Comparison of ENCODE assay signal across 8 mouse cellular contexts in the genomic region with DNA sequence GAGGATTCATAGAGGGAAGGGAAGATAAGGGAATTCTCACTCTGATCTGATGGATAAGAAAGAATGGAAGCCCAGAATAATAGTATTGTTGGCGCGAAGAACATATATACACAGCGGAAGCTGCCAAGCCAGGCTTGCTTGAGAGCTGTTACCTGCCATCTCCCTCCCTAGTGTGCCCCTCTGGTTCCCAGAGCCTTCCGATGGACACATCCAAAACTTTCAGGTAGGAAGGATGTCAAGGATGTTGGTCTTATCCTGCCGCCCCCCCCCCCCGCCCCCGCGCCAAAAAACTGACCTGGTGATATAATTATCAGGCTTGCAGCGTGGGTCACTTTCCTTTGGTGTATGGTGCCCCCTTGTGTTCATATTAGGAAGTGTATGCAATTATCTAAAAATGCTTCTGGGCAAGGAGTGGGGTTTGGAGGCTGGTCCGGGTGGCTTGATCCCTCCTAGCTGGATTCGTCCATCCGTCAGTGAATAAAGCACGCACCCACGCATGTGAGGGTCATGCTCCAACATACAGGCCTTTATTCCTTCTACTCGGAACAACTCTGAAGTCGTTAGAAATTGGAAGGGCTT. TPM values are rescaled to one million over a fixed set of nuclear protein-coding genes. Genes with fewer than 3 reads are reported as not detected.
DNase-seq lines count a peak whose midpoint lies in the region; ATAC-seq and TF ChIP-seq lines count a peak whose summit lies in the region.

No protein-coding gene starts in this region.

- H3K27ac ChIP-seq in forebrain, embryonic 14.5 days (ENCODE audit: low read depth, low read length): no peak overlapping the region
- no peak overlapping the region for H3K27ac ChIP-seq in forebrain, embryonic 11.5 days (ENCODE audit: low read depth, low read length)
- H3K27ac ChIP-seq in heart, embryonic 16.5 days (ENCODE audit: low read length): no peak overlapping the region
- no peak overlapping the region for H3K27ac ChIP-seq in limb, embryonic 12.5 days
- H3K27ac ChIP-seq in neural tube, embryonic 13.5 days (replicated peaks): no peak overlapping the region

- no peaks in the 10 kb centered on the region for H3K4me1 ChIP-seq in forebrain, embryonic 14.5 days (ENCODE audit: control insufficient read depth, insufficient read depth, low read length)
- H3K4me1 ChIP-seq in forebrain, embryonic 11.5 days (replicated peaks; ENCODE audit: control insufficient read depth, insufficient read depth, low read length): no peaks in the 10 kb centered on the region
- H3K4me1 ChIP-seq in heart, embryonic 16.5 days (ENCODE audit: control insufficient read depth, insufficient read depth, low read length): 0 out of 2 replicates have a peak, but pooled peaks cover 3% of the 10 kb centered on the region
- H3K4me1 ChIP-seq in limb, embryonic 12.5 days (replicated peaks): peaks cover 12% of the 10 kb centered on the region
- H3K4me1 ChIP-seq in neural tube, embryonic 13.5 days (replicated peaks): no peaks in the 10 kb centered on the region

- no peak for ATAC-seq in forebrain, embryonic 14.5 days
- no peak for ATAC-seq in forebrain, embryonic 11.5 days (replicated peaks; ENCODE audit: low FRiP score)
- no peak for ATAC-seq in heart, embryonic 16.5 days (replicated peaks; ENCODE audit: extremely low read depth, insufficient read depth, low FRiP score)
- 0 out of 2 replicates have a peak, but pooled peaks have one; percentile 32 for ATAC-seq in limb, embryonic 12.5 days (ENCODE audit: insufficient number of reproducible peaks, insufficient read depth, low FRiP score, low TSS enrichment, low read depth)
- no peak for ATAC-seq in neural tube, embryonic 13.5 days (ENCODE audit: low read depth)

- 14% methylated on average over 15 of the region's 16 CpGs for WGBS in forebrain, embryonic 14.5 days
- 15% methylated on average over 16 of the region's 16 CpGs for WGBS in forebrain, embryonic 11.5 days
- 12% methylated on average over 16 of the region's 16 CpGs for WGBS in heart, embryonic 16.5 days
- 13% methylated on average over 16 of the region's 16 CpGs for WGBS in limb, embryonic 12.5 days
- WGBS in neural tube, embryonic 13.5 days: 14% methylated on average over 16 of the region's 16 CpGs

- TF ChIP-seq POLR2A in brain, embryonic 14.5 days (IDR thresholded peaks at IDR 0.05; ENCODE audit: borderline replicate concordance, extremely low read depth, insufficient read depth, insufficient read length, poor library complexity, severe bottlenecking): no peak

- DNase-seq in forebrain, embryonic 14.5 days (ENCODE audit: low spot score): peak; percentile 76
- no peak for DNase-seq in forebrain, embryonic 11.5 days (ENCODE audit: low spot score)
- DNase-seq in A20 (ENCODE audit: low read depth, low spot score): peak; percentile 82
- peak; percentile 72 for DNase-seq in brain, embryonic 14.5 days (ENCODE audit: low read depth)
- no peak for DNase-seq in spleen, postnatal 14 days (ENCODE audit: low spot score in 2 of 2)

- peak; percentile 65; the same call in 1 of the 2 replicates for TF ChIP-seq CTCF in brain, embryonic 14.5 days (IDR thresholded peaks at IDR 0.05; ENCODE audit: borderline replicate concordance, extremely low read depth, insufficient read depth, insufficient read length)

- H3K4me3 ChIP-seq in forebrain, embryonic 14.5 days (ENCODE audit: low read depth, low read length): no peak overlapping the region
- H3K4me3 ChIP-seq in forebrain, embryonic 11.5 days (ENCODE audit: low read depth, low read length): no peak overlapping the region
- no peak overlapping the region for H3K4me3 ChIP-seq in heart, embryonic 16.5 days (ENCODE audit: low read length)
- no peak overlapping the region for H3K4me3 ChIP-seq in limb, embryonic 12.5 days (replicated peaks)
- H3K4me3 ChIP-seq in neural tube, embryonic 13.5 days: no peak overlapping the region

- H3K9me3 ChIP-seq in forebrain, embryonic 14.5 days (replicated peaks; ENCODE audit: control insufficient read depth, low read length): no peaks in the 10 kb centered on the region
- no peaks in the 10 kb centered on the region for H3K9me3 ChIP-seq in forebrain, embryonic 11.5 days (ENCODE audit: control insufficient read depth, low read length)
- no peaks in the 10 kb centered on the region; the same call in 1 of the 2 replicates for H3K9me3 ChIP-seq in heart, embryonic 16.5 days (replicated peaks; ENCODE audit: control insufficient read depth, low read length)
- no peaks in the 10 kb centered on the region for H3K9me3 ChIP-seq in limb, embryonic 12.5 days
- no peaks in the 10 kb centered on the region for H3K9me3 ChIP-seq in neural tube, embryonic 13.5 days

- no peaks in the 10 kb centered on the region for H3K36me3 ChIP-seq in forebrain, embryonic 14.5 days (ENCODE audit: control insufficient read depth, insufficient read depth, low read length)
- no peaks in the 10 kb centered on the region for H3K36me3 ChIP-seq in forebrain, embryonic 11.5 days (ENCODE audit: control insufficient read depth, insufficient read depth, low read length)
- no peaks in the 10 kb centered on the region for H3K36me3 ChIP-seq in heart, embryonic 16.5 days (ENCODE audit: control insufficient read depth, insufficient read depth)
- no peaks in the 10 kb centered on the region for H3K36me3 ChIP-seq in limb, embryonic 12.5 days
- no peaks in the 10 kb centered on the region for H3K36me3 ChIP-seq in neural tube, embryonic 13.5 days

- no peak overlapping the region for H3K4me2 ChIP-seq in forebrain, embryonic 14.5 days (ENCODE audit: low read length)
- no peak overlapping the region for H3K4me2 ChIP-seq in forebrain, embryonic 11.5 days (ENCODE audit: low read depth, low read length, severe bottlenecking)
- peak overlapping the region; percentile 19; the same call in 1 of the 2 replicates for H3K4me2 ChIP-seq in heart, embryonic 16.5 days (ENCODE audit: low read depth, low read length)
- H3K4me2 ChIP-seq in limb, embryonic 12.5 days: no peak overlapping the region
- peak overlapping the region; percentile 25; the same call in 1 of the 2 replicates for H3K4me2 ChIP-seq in neural tube, embryonic 13.5 days

- no peak overlapping the region for H3K9ac ChIP-seq in forebrain, embryonic 14.5 days (ENCODE audit: low read length)
- no peak overlapping the region for H3K9ac ChIP-seq in forebrain, embryonic 11.5 days (ENCODE audit: low read length)
- H3K9ac ChIP-seq in heart, embryonic 16.5 days (ENCODE audit: low read length): no peak overlapping the region
- H3K9ac ChIP-seq in limb, embryonic 12.5 days (replicated peaks): no peak overlapping the region
- H3K9ac ChIP-seq in neural tube, embryonic 13.5 days: no peak overlapping the region

- no peaks in the 10 kb centered on the region for H3K27me3 ChIP-seq in forebrain, embryonic 14.5 days (replicated peaks; ENCODE audit: control insufficient read depth, insufficient read depth, low read length)
- no peaks in the 10 kb centered on the region for H3K27me3 ChIP-seq in forebrain, embryonic 11.5 days (ENCODE audit: control insufficient read depth, insufficient read depth, low read length)
- H3K27me3 ChIP-seq in heart, embryonic 16.5 days (ENCODE audit: control insufficient read depth, insufficient read depth, low read length): no peaks in the 10 kb centered on the region; the same call in none of the 2 replicates
- H3K27me3 ChIP-seq in limb, embryonic 12.5 days: 0 out of 2 replicates have a peak, but pooled peaks cover 2% of the 10 kb centered on the region
- no peaks in the 10 kb centered on the region; the same call in 1 of the 2 replicates for H3K27me3 ChIP-seq in neural tube, embryonic 13.5 days

RNA-seq across cellular contexts. Expression of a gene that starts 18.7 kb away (rescaled TPM):
- 0.15 TPM in 1 of 2 replicates, not detected in the other for polyA plus RNA-seq in forebrain, embryonic 14.5 days (2014; fragmentation: Nextera tagmentation; extraction: Ambion mirVana)
- 0.32 and 0.59 TPM in 2 replicates for polyA plus RNA-seq in forebrain, embryonic 11.5 days (2014; fragmentation: Nextera tagmentation; extraction: Ambion mirVana)
- 0.50 and 0.62 TPM in 2 replicates for polyA plus RNA-seq in brain, embryonic 14.5 days (2012; rRNA removed)
- 0.66 and 0.69 TPM in 2 replicates for polyA plus RNA-seq in heart, embryonic 16.5 days (2015; fragmentation: Nextera tagmentation; extraction: Ambion mirVana)
- polyA plus RNA-seq in limb, embryonic 12.5 days (2016; fragmentation: Nextera tagmentation; extraction: Ambion mirVana): 0.81 and 0.95 TPM in 2 replicates
- 0.08 and 0.39 TPM in 2 replicates for polyA plus RNA-seq in neural tube, embryonic 13.5 days (2015; fragmentation: Nextera tagmentation; extraction: Ambion mirVana)

Comparison
In these comparisons a context has a peak if more than half of its experiments do, and no peak if none do; other contexts are left out.
1. DNase-seq: peak in forebrain, embryonic 14.5 days (single experiment), A20 (single experiment) and brain, embryonic 14.5 days (single experiment); none in forebrain, embryonic 11.5 days (single experiment) and spleen, postnatal 14 days (0 of 2).
2. H3K4me2 ChIP-seq: peak in heart, embryonic 16.5 days (single experiment) and neural tube, embryonic 13.5 days (single experiment); none in forebrain, embryonic 14.5 days (single experiment), forebrain, embryonic 11.5 days (single experiment) and limb, embryonic 12.5 days (single experiment).